In the genomic region with DNA sequence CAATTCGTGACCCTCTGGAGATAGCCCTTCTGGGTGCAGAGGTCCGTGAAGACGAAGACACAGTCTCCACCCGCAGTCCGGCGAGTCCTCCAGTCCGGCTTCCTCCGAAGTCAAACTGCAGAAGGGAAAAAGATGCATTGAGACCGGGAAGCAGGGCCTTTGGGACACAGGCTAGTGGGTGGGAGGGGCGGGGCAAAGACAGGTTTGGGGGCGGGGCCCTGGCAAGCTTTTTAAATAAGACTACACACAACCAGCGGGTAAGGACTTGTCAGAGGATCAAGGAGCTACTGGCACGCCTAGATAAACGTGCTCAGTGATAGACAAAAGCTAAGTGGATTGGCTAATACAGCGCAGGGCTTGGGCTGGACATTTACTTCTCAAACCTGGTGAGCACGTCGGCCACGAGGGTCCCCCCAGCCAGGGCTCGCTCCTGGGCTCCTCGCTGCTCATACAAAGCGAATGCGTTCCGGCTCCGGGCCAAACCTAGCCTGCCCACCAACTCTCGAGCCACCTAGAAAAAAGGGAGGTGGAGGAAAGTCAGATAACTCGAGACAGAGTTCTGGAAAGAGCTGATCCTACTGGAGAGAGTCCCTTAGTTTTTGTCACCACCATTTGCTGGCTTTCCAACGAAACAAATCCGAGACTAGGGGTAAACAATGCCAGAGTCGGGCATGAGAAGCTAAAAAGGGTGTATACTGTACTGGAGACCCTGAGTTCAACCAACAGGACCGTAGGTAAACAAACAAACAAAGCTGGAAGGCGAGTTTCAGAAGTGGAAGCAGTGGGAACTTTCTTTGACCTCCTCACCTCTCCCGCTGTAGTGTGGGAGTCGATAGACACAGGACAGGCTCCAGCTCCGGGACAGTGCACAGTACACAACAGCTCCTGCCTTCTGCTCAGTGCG, we compare ENCODE assay signal across 8 mouse cellular contexts. TPM values are rescaled to one million over a fixed set of nuclear protein-coding genes. Genes with fewer than 3 reads are reported as not detected.
A peak's percentile ranks its signal among the peaks of the same experiment; 100 is the strongest.
DNase-seq lines count a peak whose midpoint lies in the region; ATAC-seq and TF ChIP-seq lines count a peak whose summit lies in the region.

No protein-coding gene starts in this region.

- peaks cover 94% of the 10 kb centered on the region for H3K27me3 ChIP-seq in heart, embryonic 10.5 days (ENCODE audit: insufficient read depth, poor library complexity, severe bottlenecking)
- H3K27me3 ChIP-seq in ES-Bruce4 (ENCODE audit: control insufficient read depth, insufficient read depth, low read length, poor library complexity, severe bottlenecking): peaks cover 21% of the 10 kb centered on the region
- peaks cover 85% of the 10 kb centered on the region for H3K27me3 ChIP-seq in embryonic facial prominence, embryonic 13.5 days
- H3K27me3 ChIP-seq in liver, embryonic 14.5 days (ENCODE audit: control insufficient read depth, insufficient read depth, low read length): peaks cover 77% of the 10 kb centered on the region

- no peak for TF ChIP-seq POLR2A in ES-Bruce4 (IDR thresholded peaks at IDR 0.05; ENCODE audit: insufficient read depth, low read length)

- no peak for TF ChIP-seq EP300 in ES-Bruce4 (IDR thresholded peaks at IDR 0.05; ENCODE audit: insufficient read depth, low read depth, low read length)
- TF ChIP-seq EP300 in liver, embryonic 14.5 days (IDR thresholded peaks at IDR 0.05; ENCODE audit: low read depth): no peak

- H3K9ac ChIP-seq in ES-Bruce4 (ENCODE audit: low read depth, poor library complexity, severe bottlenecking): peak overlapping the region; percentile 56
- H3K9ac ChIP-seq in embryonic facial prominence, embryonic 13.5 days: no peak overlapping the region
- no peak overlapping the region for H3K9ac ChIP-seq in liver, embryonic 14.5 days (replicated peaks)

- H3K4me2 ChIP-seq in embryonic facial prominence, embryonic 13.5 days: peak overlapping the region; percentile 70
- peak overlapping the region; percentile 16; the same call in 1 of the 2 replicates for H3K4me2 ChIP-seq in liver, embryonic 14.5 days (ENCODE audit: low read depth)

- no peak for TF ChIP-seq CTCF in ES-Bruce4 (IDR thresholded peaks at IDR 0.05; ENCODE audit: low read depth, low read length)
- no peak for TF ChIP-seq CTCF in liver, embryonic 14.5 days (IDR thresholded peaks at IDR 0.05; ENCODE audit: low read depth)
- no peak for TF ChIP-seq CTCF in left cerebral cortex, adult 2 months (IDR thresholded peaks at IDR 0.05)

- H3K9me3 ChIP-seq in heart, embryonic 10.5 days: no peaks in the 10 kb centered on the region
- no peaks in the 10 kb centered on the region for H3K9me3 ChIP-seq in ES-Bruce4 (replicated peaks; ENCODE audit: control insufficient read depth, insufficient read depth, low read length, poor library complexity, severe bottlenecking)
- no peaks in the 10 kb centered on the region for H3K9me3 ChIP-seq in embryonic facial prominence, embryonic 13.5 days
- no peaks in the 10 kb centered on the region for H3K9me3 ChIP-seq in liver, embryonic 14.5 days (ENCODE audit: control insufficient read depth, low read length)

- peaks cover 56% of the 10 kb centered on the region for H3K36me3 ChIP-seq in heart, embryonic 10.5 days
- no peaks in the 10 kb centered on the region for H3K36me3 ChIP-seq in ES-Bruce4 (ENCODE audit: control insufficient read depth, insufficient read depth, low read length, poor library complexity, severe bottlenecking)
- H3K36me3 ChIP-seq in embryonic facial prominence, embryonic 13.5 days: peaks cover 53% of the 10 kb centered on the region
- no peaks in the 10 kb centered on the region for H3K36me3 ChIP-seq in liver, embryonic 14.5 days (replicated peaks; ENCODE audit: control insufficient read depth, insufficient read depth, low read depth)

- no peak overlapping the region for H3K27ac ChIP-seq in heart, embryonic 10.5 days
- H3K27ac ChIP-seq in ES-Bruce4 (ENCODE audit: insufficient read depth, low read length): no peak overlapping the region
- no peak overlapping the region for H3K27ac ChIP-seq in embryonic facial prominence, embryonic 13.5 days
- H3K27ac ChIP-seq in liver, embryonic 14.5 days: no peak overlapping the region
- H3K27ac ChIP-seq in left cerebral cortex, adult 2 months: no peak overlapping the region

- intact Hi-C loops in left cerebral cortex, adult 2 months (cut with DNase I): no loop called here
- intact Hi-C loops in left cerebral cortex, postnatal 36 days (cut with DNase I): no loop called here

- ATAC-seq in embryonic facial prominence, embryonic 13.5 days (ENCODE audit: insufficient number of reproducible peaks, insufficient read depth, low FRiP score, low TSS enrichment, low read depth): 0 out of 2 replicates have a peak, but pooled peaks have one; percentile 27
- peak; percentile 48; the same call in 1 of the 2 replicates for ATAC-seq in liver, embryonic 14.5 days (ENCODE audit: insufficient read depth)

- WGBS in heart, embryonic 10.5 days: 16% methylated on average over 35 of the region's 35 CpGs
- WGBS in embryonic facial prominence, embryonic 13.5 days: 15% methylated on average over 35 of the region's 35 CpGs
- WGBS in liver, embryonic 14.5 days (ENCODE audit: insufficient replicate concordance): 11% methylated on average over 35 of the region's 35 CpGs

- peak overlapping the region; percentile 57 for H3K4me3 ChIP-seq in heart, embryonic 10.5 days
- peak overlapping the region; percentile 45 for H3K4me3 ChIP-seq in ES-Bruce4 (ENCODE audit: low read depth, low read length)
- H3K4me3 ChIP-seq in embryonic facial prominence, embryonic 13.5 days: peak overlapping the region; percentile 42
- no peak overlapping the region for H3K4me3 ChIP-seq in liver, embryonic 14.5 days (ENCODE audit: insufficient read depth in 1 of 2, low read depth in 2 of 2, low read length in 2 of 2)
- no peak overlapping the region for H3K4me3 ChIP-seq in left cerebral cortex, adult 2 months

- no peak for DNase-seq in heart, embryonic 10.5 days (ENCODE audit: low spot score)
- DNase-seq in heart, postnatal 4 days: no peak
- no peak for DNase-seq in liver, embryonic 14.5 days (ENCODE audit: low read depth in 3 of 3, low spot score in 3 of 3)
- DNase-seq in adrenal gland, postnatal 25 days: no peak
- DNase-seq in left cerebral cortex, adult 2 months (ENCODE audit: extremely low spot score in 1 of 2, low spot score in 2 of 2): no peak
- no peak for DNase-seq in left cerebral cortex, postnatal 36 days (ENCODE audit: low spot score in 2 of 2)

- peaks cover 51% of the 10 kb centered on the region for H3K4me1 ChIP-seq in heart, embryonic 10.5 days
- H3K4me1 ChIP-seq in ES-Bruce4 (ENCODE audit: control insufficient read depth, insufficient read depth, low read length): no peaks in the 10 kb centered on the region
- peaks cover 45% of the 10 kb centered on the region for H3K4me1 ChIP-seq in embryonic facial prominence, embryonic 13.5 days
- H3K4me1 ChIP-seq in liver, embryonic 14.5 days (replicated peaks; ENCODE audit: control insufficient read depth in 2 of 2, insufficient read depth in 2 of 2, low read length in 1 of 2): no peaks in the 10 kb centered on the region

RNA-seq across cellular contexts. Expression of gene Cntnap1, which starts 5.4 kb away (rescaled TPM):
- 0.39 and 0.44 TPM in 2 replicates for polyA plus RNA-seq in heart, embryonic 10.5 days (2016; fragmentation: Nextera tagmentation; extraction: Ambion mirVana)
- 1 to 10 TPM; 1.5 to 1.6 TPM for total RNA-seq in heart, postnatal 4 days (2021)
- 0.15 and 0.37 TPM in 2 replicates for polyA plus RNA-seq in ES-Bruce4 (2011; ENCODE audit: insufficient read depth, insufficient read length, low read depth, missing spikeins)
- polyA plus RNA-seq in embryonic facial prominence, embryonic 13.5 days (2015; fragmentation: Nextera tagmentation; extraction: Ambion mirVana): 0.50 and 1.2 TPM in 2 replicates
- 0.11 and 0.16 TPM in 2 replicates for polyA plus RNA-seq in liver, embryonic 14.5 days (2012; rRNA removed)
- polyA plus RNA-seq in liver, embryonic 14.5 days (2014; fragmentation: Nextera tagmentation; extraction: Ambion mirVana): 0.08 TPM in 1 of 2 replicates, not detected in the other
- 6.6 and 9.1 TPM in 2 replicates for total RNA-seq in adrenal gland, postnatal 25 days (2021)
- total RNA-seq in left cerebral cortex, adult 2 months (2021): 100 to 1,000 TPM; 171 to 182 TPM
- total RNA-seq in left cerebral cortex, postnatal 36 days (2021): 100 to 1,000 TPM; 167 to 172 TPM

RNA-seq across cellular contexts. Expression of gene Plekhh3, which starts 6.2 kb away (rescaled TPM):
- polyA plus RNA-seq in heart, embryonic 10.5 days (2016; fragmentation: Nextera tagmentation; extraction: Ambion mirVana): 5.6 and 6.4 TPM in 2 replicates
- 10 to 100 TPM; 23.1 to 27.3 TPM for total RNA-seq in heart, postnatal 4 days (2021)
- 2.5 and 4.4 TPM in 2 replicates for polyA plus RNA-seq in ES-Bruce4 (2011; ENCODE audit: insufficient read depth, insufficient read length, low read depth, missing spikeins)
- polyA plus RNA-seq in embryonic facial prominence, embryonic 13.5 days (2015; fragmentation: Nextera tagmentation; extraction: Ambion mirVana): 9.7 and 10.2 TPM in 2 replicates
- 1.1 TPM in 2 replicates for polyA plus RNA-seq in liver, embryonic 14.5 days (2012; rRNA removed)
- polyA plus RNA-seq in liver, embryonic 14.5 days (2014; fragmentation: Nextera tagmentation; extraction: Ambion mirVana): 1.0 TPM in 2 replicates
- total RNA-seq in adrenal gland, postnatal 25 days (2021): 31.1 and 36.4 TPM in 2 replicates
- 10 to 100 TPM; 13.0 to 13.2 TPM for total RNA-seq in left cerebral cortex, adult 2 months (2021)
- total RNA-seq in left cerebral cortex, postnatal 36 days (2021): 10 to 100 TPM; 12.3 TPM

RNA-seq across cellular contexts. Expression of gene Tubg2, which starts 9.2 kb away (rescaled TPM):
- polyA plus RNA-seq in heart, embryonic 10.5 days (2016; fragmentation: Nextera tagmentation; extraction: Ambion mirVana): 3.0 and 4.2 TPM in 2 replicates
- 1 to 10 TPM; 6.6 to 7.0 TPM for total RNA-seq in heart, postnatal 4 days (2021)
- polyA plus RNA-seq in ES-Bruce4 (2011; ENCODE audit: insufficient read depth, insufficient read length, low read depth, missing spikeins): 1.9 and 3.0 TPM in 2 replicates
- polyA plus RNA-seq in embryonic facial prominence, embryonic 13.5 days (2015; fragmentation: Nextera tagmentation; extraction: Ambion mirVana): 12.6 and 12.9 TPM in 2 replicates
- 0.13 and 0.14 TPM in 2 replicates for polyA plus RNA-seq in liver, embryonic 14.5 days (2012; rRNA removed)
- not detected in 2 replicates for polyA plus RNA-seq in liver, embryonic 14.5 days (2014; fragmentation: Nextera tagmentation; extraction: Ambion mirVana)
- total RNA-seq in adrenal gland, postnatal 25 days (2021): 5.7 and 6.4 TPM in 2 replicates
- 10 to 100 TPM; 51.4 to 52.9 TPM for total RNA-seq in left cerebral cortex, adult 2 months (2021)
- total RNA-seq in left cerebral cortex, postnatal 36 days (2021): 10 to 100 TPM; 49.7 to 62.4 TPM

RNA-seq across cellular contexts. Expression of gene Ccr10, which starts 10.3 kb away (rescaled TPM):
- 0.16 and 0.19 TPM in 2 replicates for polyA plus RNA-seq in heart, embryonic 10.5 days (2016; fragmentation: Nextera tagmentation; extraction: Ambion mirVana)
- not detected for total RNA-seq in heart, postnatal 4 days (2021)
- not detected in 2 replicates for polyA plus RNA-seq in ES-Bruce4 (2011; ENCODE audit: insufficient read depth, insufficient read length, low read depth, missing spikeins)
- 0.15 and 0.27 TPM in 2 replicates for polyA plus RNA-seq in embryonic facial prominence, embryonic 13.5 days (2015; fragmentation: Nextera tagmentation; extraction: Ambion mirVana)
- not detected in 2 replicates for polyA plus RNA-seq in liver, embryonic 14.5 days (2012; rRNA removed)
- not detected in 2 replicates for polyA plus RNA-seq in liver, embryonic 14.5 days (2014; fragmentation: Nextera tagmentation; extraction: Ambion mirVana)
- 0.18 TPM in 1 of 2 replicates, not detected in the other for total RNA-seq in adrenal gland, postnatal 25 days (2021)
- total RNA-seq in left cerebral cortex, adult 2 months (2021): under 1 TPM in 1 of 2 experiments, not detected in 1; 0.38 TPM
- under 1 TPM in 1 of 2 experiments, not detected in 1; 0.37 TPM for total RNA-seq in left cerebral cortex, postnatal 36 days (2021)

RNA-seq across cellular contexts. Expression of gene Tubg1, which starts 45.2 kb away (rescaled TPM):
- polyA plus RNA-seq in heart, embryonic 10.5 days (2016; fragmentation: Nextera tagmentation; extraction: Ambion mirVana): 103 and 110 TPM in 2 replicates
- total RNA-seq in heart, postnatal 4 days (2021): 10 to 100 TPM; 53.5 to 53.7 TPM
- 55.3 and 60.5 TPM in 2 replicates for polyA plus RNA-seq in ES-Bruce4 (2011; ENCODE audit: insufficient read depth, insufficient read length, low read depth, missing spikeins)
- polyA plus RNA-seq in embryonic facial prominence, embryonic 13.5 days (2015; fragmentation: Nextera tagmentation; extraction: Ambion mirVana): 69.7 and 77.2 TPM in 2 replicates
- 12.4 and 13.8 TPM in 2 replicates for polyA plus RNA-seq in liver, embryonic 14.5 days (2012; rRNA removed)
- polyA plus RNA-seq in liver, embryonic 14.5 days (2014; fragmentation: Nextera tagmentation; extraction: Ambion mirVana): 32.0 and 32.4 TPM in 2 replicates
- total RNA-seq in adrenal gland, postnatal 25 days (2021): 42.1 and 50.1 TPM in 2 replicates
- 10 to 100 TPM; 45.1 to 45.8 TPM for total RNA-seq in left cerebral cortex, adult 2 months (2021)
- 10 to 100 TPM; 45.7 to 49.2 TPM for total RNA-seq in left cerebral cortex, postnatal 36 days (2021)

Comparison
In these comparisons a context has a peak if more than half of its experiments do, and no peak if none do; other contexts are left out.
1. H3K4me3 ChIP-seq: peak in heart, embryonic 10.5 days (single experiment), ES-Bruce4 (single experiment) and embryonic facial prominence, embryonic 13.5 days (single experiment); none in liver, embryonic 14.5 days (0 of 2) and left cerebral cortex, adult 2 months (single experiment).
2. RNA of gene Cntnap1, which starts 5.4 kb away (total RNA-seq): 171 to 182 TPM in left cerebral cortex, adult 2 months and 167 to 172 TPM in left cerebral cortex, postnatal 36 days; 6.6 to 9.1 TPM in adrenal gland, postnatal 25 days and 1.5 to 1.6 TPM in heart, postnatal 4 days; every median in the first group is over 10 times any median in the second.